Mouse (Mus musculus) lung, adult 2 months (tissue): ENCODE results near the gene Ypel3.

Experiments
- CTCF ChIP-seq: fragments of 200-500 bp; IDR thresholded peaks from 2 replicates; pipeline ENCODE4 v1.5.1; 2011; ENCODE audit warnings: mild to moderate bottlenecking, low read length, control low read depth; ENCODE audit not compliant: insufficient read depth
- POLR2A ChIP-seq: fragments of 200-500 bp; IDR thresholded peaks from 2 replicates; pipeline ENCODE4 v1.6.1; 2011; ENCODE audit warnings: low read depth, mild to moderate bottlenecking, control low read depth, low read length, borderline replicate concordance; ENCODE audit errors: extremely low read depth

GRCm38 (mm10) chr7:126759050-126759671 is 17.6 kb upstream of the Ypel3 start, which contains the start of gene Mapk3:
- TF ChIP-seq CTCF (peak; percentile 68), POLR2A (no peak)
